Mouse (Mus musculus) CH12.LX (cell line): ENCODE measurements at regions not wholly inside any gene's neighbourhood (a gene's known extent, or its start where the extent isn't known, plus 50 kb on each side); places are given as distances from the start of the nearest gene placed in this dataset.

Experiments used
- BHLHE40 ChIP-seq: IDR thresholded peaks from 2 replicates; pipeline ENCODE4 v1.6.1; 2011; ENCODE audit warnings: mild to moderate bottlenecking, low read depth, low read length, improper control_type of control experiment
- CHD1 ChIP-seq: IDR thresholded peaks from 2 replicates; pipeline ENCODE4 v1.6.1; 2012; ENCODE audit warnings: low read depth, low read length, improper control_type of control experiment, inconsistent platforms
- CHD2 ChIP-seq: IDR thresholded peaks from 2 replicates; pipeline ENCODE4 v1.6.1; 2011; ENCODE audit warnings: low read length, improper control_type of control experiment
- CTCF ChIP-seq, 2 experiments: IDR thresholded peaks in 1 of 2; conservative IDR thresholded peaks in 1 of 2; 2 replicates each; pipeline ENCODE4 v1.5.1; 2011 to 2012; ENCODE audit warnings: low read depth in 2 of 2, low read length in 2 of 2, improper control_type of control experiment in 1 of 2, inconsistent platforms in 1 of 2, mild to moderate bottlenecking in 1 of 2, moderate library complexity in 1 of 2
- E2F4 ChIP-seq: IDR thresholded peaks from 2 replicates; pipeline ENCODE4 v1.6.1; 2011; ENCODE audit warnings: low read depth, low read length, improper control_type of control experiment; ENCODE audit not compliant: insufficient replicate concordance
- POLR2A ChIP-seq: IDR thresholded peaks from 2 replicates; pipeline ENCODE4 v1.6.1; 2011; ENCODE audit warnings: low read depth, mild to moderate bottlenecking, improper control_type of control experiment, low read length

GRCm38 (mm10) chr5:106748527-106749138 lies 51.5 kb upstream of the Zfp644 start:
- TF ChIP-seq BHLHE40 (no peak), E2F4 (no peak), POLR2A (no peak), CHD1 (no peak), CTCF (conservative IDR thresholded peaks at IDR 0.05 in 1 of 2, IDR thresholded peaks at IDR 0.05 in 1 of 2; ENCODE audit: low read depth in 2 of 2, low read length in 2 of 2) (no peak), CHD2 (no peak)
